Mouse (Mus musculus) CD4-positive naive resting alpha-beta T cell, adult 57 days (primary cell): Measurements from ENCODE around the gene Gcsam. TPM values are rescaled to one million over a fixed set of nuclear protein-coding genes. Genes with fewer than 3 reads are reported as not detected.

ENCODE experiments used
- total RNA-seq: library from RNA; stranded (reverse); gene quantifications from one replicate; pipeline ENCODE4 v1.2.4, GENCODE M21; 2023

The Gcsam gene
- total RNA-seq: 0.33 TPM

GRCm38 (mm10) chr16:45610267-45610666 is at the start of gene Gcsam:
TSS of gene Gcsam (plus strand) at chr16:45610380.

GRCm38 (mm10) chr16:45653934-45654332 is 43.8 kb downstream of the Gcsam start, which contains the start of gene BC016579:
TSS of gene BC016579 (minus strand) at chr16:45654068.

Other genes with a start within 250 kb of the Gcsam start
- 18.1 TPM for gene Cd200, start 201.3 kb upstream of the Gcsam start, total RNA-seq
- not detected for gene Gm609, start 117.4 kb upstream of the Gcsam start, total RNA-seq
- gene Gm17783, start 78.3 kb upstream of the Gcsam start, total RNA-seq: not detected
- gene Slc9c1, start 75.1 kb upstream of the Gcsam start, total RNA-seq: not detected
- not detected for gene BC016579, start 43.7 kb downstream of the Gcsam start, total RNA-seq
- 0.24 TPM for gene Tmprss7, start 83.3 kb downstream of the Gcsam start, total RNA-seq
- not detected for gene Tagln3, start 114.2 kb downstream of the Gcsam start, total RNA-seq
- gene Abhd10, start 132.6 kb downstream of the Gcsam start, total RNA-seq: 44.4 TPM